12 mouse cellular contexts compared by ENCODE assay signal in genomic region chr6:82525107-82525867, GRCm38 (mm10).
A peak's percentile ranks its signal among the peaks of the same experiment; 100 is the strongest.
DNase-seq lines count a peak whose midpoint lies in the region.
"Had no signal": no experiment of that assay in that cellular context is flagged by ENCODE, and none has a peak within 500 bp of the region (broad histone marks: within the 10 kb centered on the region; RNA-seq: fewer than 3 reads in every experiment).

No protein-coding gene starts in this region.

- peak; percentile 15 to 17 for DNase-seq in frontal cortex, postnatal 36 days (ENCODE audit: low spot score in 2 of 2)
- DNase-seq in frontal cortex, postnatal 10 days (ENCODE audit: low spot score in 2 of 2), result no peak
- DNase-seq in layer of hippocampus, adult 11-12 months (ENCODE audit: low spot score), result peak; percentile 8
- DNase-seq in layer of hippocampus, postnatal 10 days (ENCODE audit: low spot score in 2 of 2), result no peak
- peak; percentile 32 for DNase-seq in right cerebral cortex, adult 18-20 months
- DNase-seq in right cerebral cortex, postnatal 36 days (ENCODE audit: low spot score in 2 of 2), result no peak
- peak; percentile 52 for DNase-seq in mesoderm, embryonic 11.5 days (ENCODE audit: low read depth, low spot score)
- DNase-seq in gastrocnemius, adult 18-20 months (ENCODE audit: low spot score), result no peak
- DNase-seq: cerebellum, adult 11 months; cerebellum, postnatal 25 days; gastrocnemius, postnatal 10 days; lung, adult 2 months had no signal

Comparison
In these comparisons a context has a peak if more than half of its experiments do, and no peak if none do; other contexts are left out.
1. DNase-seq: peak in frontal cortex, postnatal 36 days (2 of 2), layer of hippocampus, adult 11-12 months (single experiment), right cerebral cortex, adult 18-20 months (single experiment) and mesoderm, embryonic 11.5 days (single experiment); none in frontal cortex, postnatal 10 days (0 of 2), layer of hippocampus, postnatal 10 days (0 of 2), right cerebral cortex, postnatal 36 days (0 of 2) and gastrocnemius, adult 18-20 months (single experiment).